Mouse (Mus musculus) brain, adult 2 months (tissue): Measurements from ENCODE around the gene Sesn2.
"Not testable (repeated sequence)": the region's sequence is repeated elsewhere in the genome, so short reads cannot be mapped to it uniquely, and the experiment has no call there.

Source experiments
- DNase-seq: peaks from one replicate; pipeline ENCODE4 v3.0.0; 2011; ENCODE audit warnings: low read depth, low spot score

Gene Sesn2

DNA sequence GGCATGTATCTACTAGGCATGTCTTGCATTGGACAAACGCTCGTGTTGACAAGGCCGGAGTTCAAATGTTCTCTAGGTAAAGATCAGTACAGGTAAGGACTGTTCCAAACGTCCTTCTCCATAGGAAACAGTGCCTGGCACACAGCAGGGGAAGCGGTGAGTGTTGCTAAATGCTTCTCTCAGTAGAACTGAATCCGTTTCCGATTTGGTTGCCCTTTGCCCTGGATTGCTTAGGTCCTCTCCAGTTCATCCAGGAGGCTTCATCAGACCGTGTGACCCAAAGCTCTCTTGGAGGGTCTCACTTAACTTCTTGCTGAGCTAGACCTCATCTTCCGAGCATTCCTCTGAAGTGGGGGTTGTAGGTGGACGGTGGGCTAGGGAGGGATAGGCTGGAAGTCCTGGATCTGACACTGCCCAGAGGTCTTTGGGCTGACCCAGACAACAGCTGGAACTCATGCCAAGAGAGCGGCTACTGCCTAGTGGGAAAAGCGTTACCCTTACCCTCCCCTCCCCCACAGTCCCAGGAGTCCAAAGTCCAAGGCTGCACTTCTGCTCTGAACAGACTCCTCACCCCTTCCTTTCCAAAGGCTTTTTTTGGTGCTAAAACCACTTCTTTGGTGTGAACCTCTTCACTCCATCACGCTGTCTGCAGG, 27.2 kb downstream of the Sesn2 start:
- no peak for DNase-seq

DNA sequence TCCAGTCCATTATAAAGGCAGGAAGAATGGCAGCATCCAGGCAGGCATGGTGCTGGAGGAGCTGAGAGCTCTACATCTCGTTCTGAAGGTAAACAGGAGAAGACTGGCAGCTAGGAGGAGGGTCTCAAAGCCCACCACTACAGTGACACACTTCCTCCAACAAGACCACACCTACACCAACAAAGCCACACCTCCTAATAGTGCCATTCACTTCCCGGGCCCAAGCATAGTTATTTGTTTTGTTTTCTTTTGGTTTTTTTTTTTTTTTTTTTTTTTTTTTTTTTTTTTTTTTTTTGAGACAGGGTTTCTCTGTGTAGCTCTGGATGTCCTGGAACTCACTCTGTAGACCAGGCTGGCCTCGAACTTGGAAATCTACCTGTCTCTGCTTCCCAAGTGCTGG, 28.2 kb downstream of the Sesn2 start:
- DNase-seq = not testable (repeated sequence)

DNA sequence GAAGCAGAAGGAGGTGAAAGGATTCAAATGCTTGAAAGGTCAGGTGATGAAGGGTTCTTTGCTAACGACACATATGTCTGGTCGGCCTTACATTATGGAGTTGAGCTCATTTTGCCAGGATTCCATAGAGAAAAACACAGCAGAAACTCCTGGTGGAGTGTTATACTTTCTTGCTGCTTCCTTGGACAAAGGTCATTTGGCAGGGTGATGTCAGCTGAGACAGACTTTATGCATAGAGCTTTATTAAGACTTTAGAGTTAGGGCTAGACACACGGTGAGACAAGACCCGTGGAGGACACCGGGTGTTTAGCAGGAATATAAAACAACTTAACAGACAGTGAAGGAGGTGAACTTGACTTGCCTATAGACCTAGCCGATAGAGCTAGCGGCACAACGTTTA, 32.5 kb downstream of the Sesn2 start:
- no peak for DNase-seq

DNA sequence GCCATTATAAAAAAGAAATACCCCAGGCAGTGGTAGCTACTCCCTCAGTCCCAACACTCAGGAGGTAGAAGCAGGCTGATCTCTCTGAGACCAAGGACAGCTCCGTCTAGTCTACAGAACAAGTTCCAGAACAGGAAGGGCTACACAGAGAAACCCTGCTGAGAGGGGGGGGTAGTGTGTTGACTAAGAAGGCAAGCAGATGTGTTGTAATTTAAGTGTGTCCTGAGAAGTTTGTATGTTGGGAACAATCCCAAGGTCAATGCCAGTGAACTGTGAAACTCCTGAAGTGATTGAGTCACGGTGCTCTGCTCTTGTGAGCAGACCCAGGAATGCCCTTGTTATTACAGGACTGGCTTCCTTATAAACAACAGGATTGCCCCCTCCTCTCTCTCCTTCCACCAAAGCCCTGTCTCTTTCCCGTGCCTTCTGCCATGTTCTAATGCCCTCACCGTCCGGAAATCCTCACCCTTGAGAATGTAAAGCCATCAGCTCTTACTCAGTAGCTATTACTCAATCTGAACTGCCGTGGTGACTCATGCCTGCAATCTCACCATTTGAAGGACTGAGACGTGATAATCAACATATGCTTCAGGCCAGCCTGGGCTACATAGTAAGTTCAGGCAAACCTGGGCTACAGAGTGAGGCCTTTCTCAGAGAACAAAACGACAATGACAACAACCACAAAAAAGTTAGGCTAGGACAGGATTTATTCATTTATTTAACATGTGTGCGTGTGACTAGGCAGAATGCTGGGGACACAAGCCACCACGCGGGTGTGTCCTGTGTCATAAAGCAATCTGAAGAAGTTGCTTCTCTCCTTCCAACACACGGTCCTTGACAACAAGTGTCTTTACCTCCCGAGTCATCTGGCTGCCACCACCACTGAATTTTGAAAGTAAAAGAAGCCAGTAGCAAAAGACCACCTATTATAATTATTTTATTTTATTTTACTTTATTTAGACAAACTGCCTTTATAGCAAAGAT, 34.1 kb downstream of the Sesn2 start:
- no peak for DNase-seq

DNA sequence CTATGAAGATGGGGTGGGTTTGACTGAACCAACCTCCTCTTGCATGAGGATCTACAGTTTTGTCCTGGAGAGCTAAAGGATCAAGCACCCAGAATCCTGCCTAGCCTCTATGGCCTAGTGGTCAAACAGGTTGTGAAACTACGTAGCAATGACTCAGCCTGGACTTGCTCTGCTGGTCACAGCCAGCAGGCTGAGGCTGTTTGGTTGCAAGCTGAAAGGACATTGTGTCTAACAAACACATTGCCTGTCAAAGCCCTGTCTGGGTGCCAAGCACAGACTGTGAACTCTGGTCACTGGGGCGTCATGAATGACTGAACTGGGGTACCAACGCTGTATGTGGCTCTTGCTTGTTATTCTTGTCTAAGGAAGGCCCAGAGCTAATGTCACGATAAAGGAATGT, 35.7 kb downstream of the Sesn2 start:
- DNase-seq = peak; percentile 44

DNA sequence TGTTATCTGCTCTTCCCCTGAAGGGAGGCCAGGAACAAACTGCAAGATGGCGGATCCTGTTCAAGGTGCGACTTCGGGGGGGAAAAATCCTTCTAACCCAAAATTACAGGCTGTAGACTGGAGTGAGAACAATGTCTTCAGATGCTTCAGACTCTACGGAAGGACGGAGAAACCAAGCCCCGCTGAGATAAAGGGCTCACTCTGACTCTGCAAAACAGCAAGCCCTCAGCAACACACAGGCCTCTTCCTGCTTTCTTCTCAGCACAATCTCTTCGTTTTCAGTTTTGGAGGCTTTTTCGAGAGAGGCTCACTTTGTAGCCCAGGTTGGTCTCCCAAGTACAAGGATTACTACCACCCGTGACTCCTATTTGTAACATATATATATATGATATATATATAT, 36.9 kb downstream of the Sesn2 start:
- no peak for DNase-seq

DNA sequence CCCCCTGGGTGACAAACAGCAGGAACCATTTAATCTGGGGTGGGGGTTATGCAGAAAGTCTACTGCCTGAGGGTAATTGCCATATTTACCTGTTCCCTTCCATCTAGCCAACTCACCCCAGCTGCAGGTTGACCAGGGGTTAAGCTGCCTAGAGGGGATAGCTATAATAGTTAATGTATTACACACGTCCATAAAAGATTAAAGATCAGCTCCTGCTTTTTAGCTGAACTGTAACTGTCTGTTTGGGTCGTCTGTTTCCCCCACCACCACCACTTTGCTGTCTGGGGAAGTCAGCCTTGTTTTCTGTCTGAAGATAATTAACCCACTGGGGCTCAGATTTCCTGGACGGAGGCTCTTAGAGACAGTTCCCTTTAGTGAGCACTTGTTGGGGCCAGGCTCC, 40.4 kb downstream of the Sesn2 start:
- DNase-seq = no peak

DNA sequence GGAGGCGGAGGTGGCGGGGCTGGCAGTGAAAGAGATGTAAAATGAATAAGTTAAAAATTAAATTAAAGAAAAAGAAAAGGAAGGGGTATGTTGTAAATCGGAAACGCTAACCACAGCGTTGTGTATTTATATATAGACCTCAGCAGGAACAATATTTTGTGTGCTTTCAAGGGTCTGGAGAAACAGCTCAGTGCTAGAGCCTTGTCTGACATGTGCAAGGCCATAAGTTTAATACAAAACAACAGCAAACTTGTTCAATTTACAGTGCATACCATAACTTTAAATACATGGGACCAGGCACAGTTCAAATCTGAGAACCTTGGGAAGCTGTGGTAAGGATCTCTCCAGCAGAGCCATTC, 46.1 kb downstream of the Sesn2 start:
- no peak for DNase-seq

DNA sequence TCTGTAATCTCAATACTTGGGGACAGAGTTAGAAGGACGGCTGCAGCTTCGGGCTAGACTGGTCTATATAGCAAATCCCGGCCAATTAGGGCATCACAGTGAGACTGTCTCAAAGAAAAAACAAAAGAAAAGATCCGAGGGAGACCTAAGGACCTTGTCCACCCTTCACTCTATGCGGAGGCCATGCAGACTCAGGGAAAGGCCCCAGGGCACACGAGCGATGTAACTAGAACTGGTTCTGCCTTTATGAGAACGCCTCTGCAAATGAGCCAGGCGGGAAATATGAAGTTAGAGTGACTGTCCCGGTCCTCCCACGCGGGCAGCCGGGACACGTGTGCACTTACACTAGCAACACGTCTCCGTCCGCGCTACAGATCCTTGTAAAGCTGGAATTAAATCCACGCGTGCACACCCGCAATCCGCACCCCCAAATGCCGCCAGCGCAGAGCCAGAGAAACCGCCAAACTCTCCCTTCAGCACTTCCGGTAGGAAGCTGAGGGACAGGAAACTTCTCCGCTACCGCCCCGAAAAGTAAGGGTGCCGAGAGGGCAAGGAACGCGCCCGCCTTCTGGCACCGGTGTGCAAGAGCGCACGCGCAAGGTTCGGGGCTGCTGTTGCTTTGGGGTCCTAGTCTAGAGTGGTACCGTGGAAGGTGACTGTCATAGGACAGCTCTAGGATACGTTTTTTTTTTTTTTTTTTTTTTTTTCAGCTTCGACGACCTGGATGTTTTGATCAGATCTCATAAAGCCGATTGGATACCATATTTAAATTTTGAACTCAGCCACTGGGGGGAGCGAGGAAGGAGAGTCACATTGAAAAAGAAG, 46.7 kb downstream of the Sesn2 start, which contains the start of gene Med18:
Med18 (minus strand) TSS at position 492 of the 825 bp plus-strand sequence.
- DNase-seq = peak; percentile 98

DNA sequence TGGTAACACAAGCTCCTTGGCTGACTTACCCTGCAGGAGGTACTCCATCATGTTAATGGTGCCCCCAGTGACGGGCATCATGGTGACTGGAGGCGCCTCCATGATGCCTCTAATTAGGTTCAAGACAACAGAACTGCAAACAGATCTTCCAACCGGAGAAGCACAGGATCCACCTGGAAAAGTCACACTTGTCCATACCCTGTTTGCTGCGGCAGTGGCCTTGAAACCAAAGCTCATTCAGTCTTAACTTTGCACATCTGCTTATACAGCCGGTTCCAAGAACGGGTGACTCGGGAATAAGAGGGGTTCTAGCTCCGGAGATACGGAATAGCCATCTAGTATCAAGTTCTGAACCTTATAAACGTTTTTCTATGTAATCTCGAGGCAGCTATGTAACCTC, 47.5 kb downstream of the Sesn2 start:
- DNase-seq = no peak

DNA sequence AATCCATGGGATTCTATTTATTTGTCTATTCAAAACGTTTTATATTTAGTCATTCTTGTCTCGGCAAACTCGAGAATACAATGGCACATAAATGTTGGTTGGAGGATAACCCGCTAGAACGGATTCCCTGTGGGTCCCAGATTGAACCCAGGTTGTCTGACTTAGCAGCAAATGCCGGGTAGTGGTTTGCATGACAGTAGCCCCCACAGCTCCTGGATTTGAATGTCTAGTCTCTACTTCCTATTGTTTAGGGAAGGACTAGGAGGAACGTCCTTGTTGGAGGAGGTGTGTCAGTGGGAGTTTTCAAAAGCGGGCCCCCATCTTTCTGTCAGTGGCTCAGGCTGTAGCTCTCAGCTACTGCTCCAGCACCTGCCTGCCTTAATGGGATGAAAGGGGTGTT, 50.1 kb downstream of the Sesn2 start:
- no peak for DNase-seq

DNA sequence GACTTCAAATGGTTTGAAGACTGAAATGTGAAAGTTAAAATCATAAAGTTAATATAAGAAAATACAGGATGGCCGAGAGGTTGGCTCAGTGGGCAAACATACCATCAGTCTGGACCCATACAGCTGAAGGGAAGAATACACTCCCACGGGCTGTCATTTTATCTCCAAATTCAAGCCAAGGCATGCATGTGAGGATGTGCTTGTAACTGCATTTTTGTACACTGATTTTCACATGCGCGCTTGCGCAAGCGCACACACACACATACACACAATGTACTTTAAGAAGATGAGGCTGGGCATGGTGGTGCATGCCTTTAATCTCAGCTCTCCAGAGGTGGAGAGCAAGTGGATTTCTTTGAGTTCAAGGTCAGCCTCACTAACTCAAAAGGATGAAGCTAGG, 54.7 kb downstream of the Sesn2 start:
- DNase-seq = no peak

DNA sequence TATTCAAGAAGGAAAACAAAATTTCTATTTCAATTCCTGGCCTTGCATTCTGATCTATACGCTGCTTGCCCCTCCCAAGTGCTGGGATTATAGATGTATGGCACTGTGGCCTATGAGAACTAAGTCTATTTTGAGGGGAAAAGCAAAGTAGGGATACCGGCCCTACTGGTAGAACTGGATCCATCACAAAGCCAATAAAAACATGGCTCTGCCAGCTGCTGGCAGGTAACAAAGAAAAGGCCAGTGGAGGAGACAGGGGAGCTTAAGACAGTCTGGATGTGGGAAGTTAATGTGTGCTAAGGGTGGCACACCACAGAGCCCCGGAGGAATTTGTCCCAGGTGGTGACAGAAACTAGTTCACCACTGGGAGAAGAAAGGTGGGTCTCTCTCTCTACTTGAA, 55.2 kb downstream of the Sesn2 start:
- no peak for DNase-seq

DNA sequence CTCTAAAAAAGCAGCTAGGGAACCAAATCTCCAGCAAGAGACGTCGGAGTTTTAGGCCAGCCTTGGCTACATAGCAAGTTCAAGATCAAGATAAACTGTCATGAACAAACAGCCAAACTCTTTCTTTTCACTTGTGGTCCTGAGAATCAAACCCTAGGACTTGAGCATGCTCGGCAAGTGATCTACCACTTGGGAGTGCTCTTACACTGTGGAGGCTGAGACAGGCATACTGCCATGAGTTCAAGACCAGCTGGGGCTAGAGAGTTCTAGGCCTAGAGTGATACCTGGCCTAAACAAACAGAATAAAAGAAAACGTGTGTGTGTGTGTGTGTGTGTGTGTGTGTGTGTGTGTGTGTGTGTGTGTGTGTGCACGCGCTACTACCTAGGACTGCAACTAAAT, 56.1 kb downstream of the Sesn2 start:
- DNase-seq = no peak

DNA sequence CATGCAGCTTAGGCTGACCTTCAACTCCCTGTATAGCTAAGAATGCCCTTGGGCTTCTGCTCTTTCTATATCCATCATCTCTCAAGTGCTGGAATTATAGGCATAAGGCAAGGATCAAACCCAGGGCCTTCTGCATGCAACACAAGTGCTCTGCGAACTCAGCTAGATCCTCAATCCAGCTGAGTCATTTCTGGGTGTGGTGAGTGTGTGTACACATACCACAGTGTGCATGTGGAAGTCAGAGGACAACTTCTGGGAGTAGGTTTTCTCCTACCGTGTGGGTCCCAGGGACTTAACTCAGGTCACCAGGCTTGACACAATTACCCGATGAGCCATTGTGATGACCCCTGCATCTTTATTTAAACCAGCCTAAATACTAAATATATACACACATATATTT, 60.5 kb downstream of the Sesn2 start:
- no peak for DNase-seq

DNA sequence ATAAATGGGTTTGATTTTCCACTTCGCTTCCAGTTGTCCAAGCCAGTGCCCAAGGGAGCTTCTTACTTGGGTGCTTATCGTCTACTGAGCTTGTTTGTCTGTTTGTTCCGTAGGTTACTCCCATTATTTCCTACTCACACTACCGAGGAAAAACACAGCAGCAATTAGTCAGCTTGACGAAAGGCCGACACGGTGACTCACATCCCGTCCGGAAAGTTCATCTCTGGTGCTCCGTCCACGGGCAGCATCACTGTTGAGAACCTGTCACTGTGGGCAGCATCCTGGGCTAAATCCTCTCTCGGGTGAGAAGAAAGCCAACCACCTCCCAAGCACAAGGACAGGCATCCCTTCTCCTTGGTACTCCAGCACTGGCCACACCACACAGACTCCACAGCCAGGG, 64.2 kb downstream of the Sesn2 start:
- DNase-seq = no peak

DNA sequence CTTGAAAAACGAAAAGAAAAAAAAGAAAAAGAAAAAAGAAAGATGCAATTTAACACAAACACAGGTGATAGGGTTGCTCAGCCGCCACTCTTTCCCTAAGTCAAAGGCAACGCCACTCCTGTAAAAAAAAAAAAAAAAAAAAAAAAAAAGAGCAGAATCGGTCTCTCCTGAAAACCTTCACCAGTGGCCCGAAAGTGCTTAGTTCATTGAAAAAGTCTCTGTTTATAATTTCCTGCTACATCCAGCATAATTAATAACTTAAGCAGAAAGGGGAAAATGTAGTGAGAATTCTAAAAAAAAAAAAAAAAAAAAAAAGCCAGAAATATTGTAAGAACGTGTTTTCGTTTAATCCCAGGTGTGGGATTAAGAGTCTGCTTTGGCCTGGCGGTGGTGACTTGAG, 65.8 kb downstream of the Sesn2 start:
- no peak for DNase-seq
